Mouse (Mus musculus): Measurements from ENCODE around the gene Gpd2. TPM values are rescaled to one million over a fixed set of nuclear protein-coding genes. Genes with fewer than 3 reads are reported as not detected.

Gene Gpd2
- polyA plus RNA-seq, 1 experiment from 2014 or later: 14.7 TPM

DNA sequence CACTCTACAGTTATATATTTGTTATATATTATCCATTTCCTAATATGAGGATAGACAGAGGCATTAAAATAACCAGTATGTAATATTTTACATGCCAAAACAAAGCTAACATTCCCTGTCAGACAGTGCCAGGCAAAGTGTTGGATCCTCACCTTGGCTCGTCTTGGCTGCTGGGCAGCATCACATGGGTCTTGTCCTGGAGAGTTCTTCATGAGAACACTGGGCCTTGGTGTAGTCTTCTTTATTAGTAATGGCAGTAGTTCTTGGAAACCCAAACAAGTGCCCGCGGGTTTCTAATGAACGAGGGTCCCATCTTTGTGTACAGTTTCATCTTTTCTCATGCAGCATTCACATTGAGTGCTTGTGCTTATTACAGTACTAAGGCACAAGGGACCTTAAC is 59.8 kb downstream of the Gpd2 start:
- no peak for ATAC-seq (ENCODE audit: low read depth)
- no peaks in the 10 kb centered on the region for H3K9me3 ChIP-seq (ENCODE audit: control insufficient read depth, low read length)
- no peaks in the 10 kb centered on the region for H3K27me3 ChIP-seq (replicated peaks; ENCODE audit: control insufficient read depth, insufficient read depth, low read length)
- no peaks in the 10 kb centered on the region for H3K36me3 ChIP-seq (ENCODE audit: control insufficient read depth, insufficient read depth, low read length)
- no peak overlapping the region for H3K27ac ChIP-seq (replicated peaks; ENCODE audit: low read depth, low read length)
- H3K4me1 ChIP-seq (ENCODE audit: control insufficient read depth, insufficient read depth, low read length): peaks cover 4% of the 10 kb centered on the region; the same call in 1 of the 2 replicates
- no peak overlapping the region for H3K9ac ChIP-seq (ENCODE audit: low read depth, low read length)
- H3K4me2 ChIP-seq (ENCODE audit: low read depth, low read length): no peak overlapping the region
- H3K4me3 ChIP-seq (ENCODE audit: low read depth, low read length): no peak overlapping the region
- DNase-seq (ENCODE audit: low spot score): no peak
- 93% methylated on average over 4 of the region's 4 CpGs for WGBS

DNA sequence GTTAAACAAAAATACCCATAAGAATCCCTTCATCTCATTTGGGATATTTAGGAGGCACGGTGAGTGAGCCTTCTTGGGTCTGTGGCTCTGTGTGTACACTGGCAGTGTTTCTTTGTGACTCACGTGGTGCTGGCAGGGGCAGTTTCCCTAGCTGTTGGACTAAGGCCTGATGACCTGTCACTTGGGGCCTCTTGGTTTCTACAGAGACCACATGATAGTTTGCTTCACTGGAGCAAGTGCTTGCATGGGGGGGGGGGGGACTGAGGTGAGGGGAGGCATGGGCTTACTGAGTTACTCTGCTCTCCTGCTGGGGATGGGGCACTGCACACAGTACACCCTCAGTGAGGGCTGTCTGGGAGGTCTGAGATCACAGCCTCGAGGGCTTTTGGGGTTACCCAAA is 64.1 kb downstream of the Gpd2 start:
- peaks cover 4% of the 10 kb centered on the region; the same call in 1 of the 2 replicates for H3K4me1 ChIP-seq (ENCODE audit: control insufficient read depth, insufficient read depth, low read length)
- DNase-seq (ENCODE audit: low spot score): peak; percentile 18
- no peaks in the 10 kb centered on the region for H3K27me3 ChIP-seq (replicated peaks; ENCODE audit: control insufficient read depth, insufficient read depth, low read length)
- WGBS: 24% methylated on average over 3 of the region's 3 CpGs
- H3K36me3 ChIP-seq (ENCODE audit: control insufficient read depth, insufficient read depth, low read length): no peaks in the 10 kb centered on the region
- no peak overlapping the region for H3K27ac ChIP-seq (replicated peaks; ENCODE audit: low read depth, low read length)
- H3K4me3 ChIP-seq (ENCODE audit: low read depth, low read length): no peak overlapping the region
- peak; percentile 44; the same call in 1 of the 2 replicates for ATAC-seq (ENCODE audit: low read depth)
- H3K4me2 ChIP-seq (ENCODE audit: low read depth, low read length): no peak overlapping the region
- no peaks in the 10 kb centered on the region for H3K9me3 ChIP-seq (ENCODE audit: control insufficient read depth, low read length)
- no peak overlapping the region for H3K9ac ChIP-seq (ENCODE audit: low read depth, low read length)

DNA sequence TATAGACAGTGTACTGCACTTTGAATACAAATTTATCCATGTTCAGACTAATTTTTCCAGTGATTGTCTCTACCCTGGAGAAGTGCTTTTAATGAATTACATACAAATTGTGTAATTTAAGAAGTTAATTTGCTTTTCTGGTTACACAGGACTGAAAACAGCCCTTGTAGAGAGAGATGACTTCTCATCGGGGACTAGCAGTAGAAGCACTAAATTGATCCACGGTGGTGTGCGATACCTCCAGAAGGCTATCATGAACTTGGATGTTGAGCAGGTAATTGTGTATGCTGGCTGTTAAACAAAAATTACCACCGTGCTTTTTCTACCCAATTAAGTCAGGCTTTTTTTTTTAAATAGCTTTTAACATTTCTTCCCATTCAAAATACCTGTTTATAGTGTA is 66.8 kb downstream of the Gpd2 start:
- ATAC-seq (ENCODE audit: low read depth) (no peak), DNase-seq (ENCODE audit: low spot score) (no peak)
- Histone ChIP-seq H3K36me3 (ENCODE audit: control insufficient read depth, insufficient read depth, low read length) (no peaks in the 10 kb centered on the region), H3K4me3 (ENCODE audit: low read depth, low read length) (no peak overlapping the region), H3K9me3 (ENCODE audit: control insufficient read depth, low read length) (no peaks in the 10 kb centered on the region), H3K9ac (ENCODE audit: low read depth, low read length) (no peak overlapping the region), H3K27ac (replicated peaks; ENCODE audit: low read depth, low read length) (no peak overlapping the region), H3K27me3 (replicated peaks; ENCODE audit: control insufficient read depth, insufficient read depth, low read length) (no peaks in the 10 kb centered on the region), H3K4me2 (ENCODE audit: low read depth, low read length) (no peak overlapping the region), H3K4me1 (ENCODE audit: control insufficient read depth, insufficient read depth, low read length) (peaks cover 4% of the 10 kb centered on the region; the same call in 1 of the 2 replicates)
- 80% methylated on average over 4 of the region's 4 CpGs for WGBS

DNA sequence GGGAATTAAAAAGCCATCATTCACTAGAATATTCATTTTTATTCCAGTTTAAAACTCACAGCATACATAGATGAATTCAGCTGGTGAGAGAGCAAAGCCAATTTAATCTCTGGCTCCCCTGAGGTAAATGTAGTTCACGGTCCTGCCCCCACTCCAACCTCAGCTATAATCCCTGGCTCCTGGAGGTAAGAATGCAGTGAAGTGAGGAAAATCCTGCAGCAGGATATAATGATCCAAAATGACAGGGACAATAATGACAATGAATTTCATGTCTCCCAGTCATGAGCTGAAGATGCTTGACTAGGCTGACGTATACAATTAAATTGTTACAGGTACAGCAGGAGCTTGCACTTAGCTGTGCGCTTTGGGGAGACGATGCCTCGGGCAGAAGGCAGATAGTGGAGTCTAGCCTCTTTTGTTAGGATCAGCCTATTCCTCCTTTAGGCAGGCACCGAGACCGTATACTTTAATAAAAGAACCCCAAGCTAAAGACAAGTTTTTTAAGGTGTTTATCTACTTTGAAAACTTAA is 74.9 kb downstream of the Gpd2 start:
- WGBS: 67% methylated on average over 7 of the region's 7 CpGs
- no peak overlapping the region for H3K9ac ChIP-seq (ENCODE audit: low read depth, low read length)
- H3K9me3 ChIP-seq (ENCODE audit: control insufficient read depth, low read length): no peaks in the 10 kb centered on the region
- no peaks in the 10 kb centered on the region for H3K36me3 ChIP-seq (ENCODE audit: control insufficient read depth, insufficient read depth, low read length)
- H3K27ac ChIP-seq (replicated peaks; ENCODE audit: low read depth, low read length): no peak overlapping the region
- H3K27me3 ChIP-seq (replicated peaks; ENCODE audit: control insufficient read depth, insufficient read depth, low read length): no peaks in the 10 kb centered on the region
- no peak overlapping the region for H3K4me2 ChIP-seq (ENCODE audit: low read depth, low read length)
- H3K4me1 ChIP-seq (ENCODE audit: control insufficient read depth, insufficient read depth, low read length): no peaks in the 10 kb centered on the region
- DNase-seq (ENCODE audit: low spot score) (no peak), ATAC-seq (ENCODE audit: low read depth) (no peak)
- no peak overlapping the region for H3K4me3 ChIP-seq (ENCODE audit: low read depth, low read length)

DNA sequence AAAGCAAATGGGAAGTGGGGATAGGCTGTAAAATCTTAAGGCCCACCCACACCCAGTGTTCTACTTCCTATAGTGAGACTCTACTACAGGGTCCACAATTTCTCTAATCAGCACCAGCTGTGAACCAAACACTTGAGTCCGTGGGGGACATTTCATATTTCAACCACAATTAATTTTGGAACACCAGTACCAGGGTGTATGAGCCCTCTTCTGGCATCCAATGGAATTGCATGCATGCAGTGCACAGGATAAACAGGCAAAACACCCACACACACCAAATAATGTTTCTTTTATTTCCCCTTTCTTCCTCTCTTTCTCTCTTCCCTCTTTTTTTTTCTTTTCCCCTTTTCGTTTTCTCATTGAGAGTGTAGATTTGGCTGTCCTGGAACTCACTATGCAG is 78.6 kb downstream of the Gpd2 start:
- no peaks in the 10 kb centered on the region for H3K36me3 ChIP-seq (ENCODE audit: control insufficient read depth, insufficient read depth, low read length)
- WGBS: 50% methylated on average over 2 of the region's 2 CpGs
- H3K9ac ChIP-seq (ENCODE audit: low read depth, low read length): no peak overlapping the region
- H3K27me3 ChIP-seq (replicated peaks; ENCODE audit: control insufficient read depth, insufficient read depth, low read length): no peaks in the 10 kb centered on the region
- no peak overlapping the region for H3K27ac ChIP-seq (replicated peaks; ENCODE audit: low read depth, low read length)
- DNase-seq (ENCODE audit: low spot score) (no peak), ATAC-seq (ENCODE audit: low read depth) (no peak)
- no peaks in the 10 kb centered on the region for H3K9me3 ChIP-seq (ENCODE audit: control insufficient read depth, low read length)
- H3K4me1 ChIP-seq (ENCODE audit: control insufficient read depth, insufficient read depth, low read length): no peaks in the 10 kb centered on the region
- H3K4me2 ChIP-seq (ENCODE audit: low read depth, low read length): no peak overlapping the region
- no peak overlapping the region for H3K4me3 ChIP-seq (ENCODE audit: low read depth, low read length)

DNA sequence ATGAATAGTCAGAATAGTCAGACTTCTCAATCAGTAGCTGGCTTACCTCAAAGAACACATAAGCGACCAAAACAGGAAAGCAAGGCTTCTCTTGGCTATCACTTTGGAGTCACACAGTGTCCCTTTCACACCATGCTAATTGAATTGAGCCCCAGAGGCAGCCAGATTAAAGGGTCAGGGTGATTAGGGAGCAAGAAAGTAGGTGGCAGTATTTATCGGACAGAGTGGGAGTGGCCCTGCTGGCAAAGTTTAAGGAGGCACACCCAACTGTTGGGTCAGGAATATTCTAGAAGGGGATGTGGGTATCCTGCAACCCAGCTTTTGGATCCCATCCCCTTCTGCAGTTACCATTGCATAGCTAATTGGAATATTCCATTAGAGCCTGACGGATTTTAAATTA is 80.9 kb downstream of the Gpd2 start:
- Histone ChIP-seq H3K4me2 (ENCODE audit: low read depth, low read length) (no peak overlapping the region), H3K4me3 (ENCODE audit: low read depth, low read length) (no peak overlapping the region), H3K4me1 (ENCODE audit: control insufficient read depth, insufficient read depth, low read length) (no peaks in the 10 kb centered on the region), H3K27ac (replicated peaks; ENCODE audit: low read depth, low read length) (no peak overlapping the region), H3K9ac (ENCODE audit: low read depth, low read length) (no peak overlapping the region), H3K9me3 (ENCODE audit: control insufficient read depth, low read length) (no peaks in the 10 kb centered on the region), H3K36me3 (ENCODE audit: control insufficient read depth, insufficient read depth, low read length) (no peaks in the 10 kb centered on the region), H3K27me3 (replicated peaks; ENCODE audit: control insufficient read depth, insufficient read depth, low read length) (no peaks in the 10 kb centered on the region)
- DNase-seq (ENCODE audit: low spot score) (no peak), ATAC-seq (ENCODE audit: low read depth) (no peak)
- 63% methylated on average over 3 of the region's 3 CpGs for WGBS

DNA sequence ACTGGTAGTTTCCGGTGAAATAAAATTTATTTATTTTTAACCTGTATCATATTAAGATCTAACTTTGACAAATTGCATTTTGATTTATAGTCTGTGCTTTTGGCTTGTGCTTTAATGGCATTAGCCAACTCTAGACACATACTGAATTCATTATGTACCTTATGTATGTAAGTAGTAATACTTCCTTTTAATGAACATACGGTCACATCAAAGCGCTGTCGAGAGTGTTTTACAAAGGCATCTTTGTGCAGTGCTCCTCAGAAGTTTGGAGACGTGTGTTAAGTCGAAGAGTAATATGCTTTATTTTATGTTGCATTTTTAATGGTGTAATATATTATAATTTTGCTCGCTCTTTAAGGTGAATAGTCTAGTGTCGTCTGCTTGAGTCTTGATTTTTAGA is 88.7 kb downstream of the Gpd2 start:
- ATAC-seq (ENCODE audit: low read depth) (no peak), DNase-seq (ENCODE audit: low spot score) (no peak)
- Histone ChIP-seq H3K4me2 (ENCODE audit: low read depth, low read length) (no peak overlapping the region), H3K4me3 (ENCODE audit: low read depth, low read length) (no peak overlapping the region), H3K4me1 (ENCODE audit: control insufficient read depth, insufficient read depth, low read length) (no peaks in the 10 kb centered on the region), H3K36me3 (ENCODE audit: control insufficient read depth, insufficient read depth, low read length) (no peaks in the 10 kb centered on the region), H3K9me3 (ENCODE audit: control insufficient read depth, low read length) (no peaks in the 10 kb centered on the region), H3K27ac (replicated peaks; ENCODE audit: low read depth, low read length) (no peak overlapping the region), H3K9ac (ENCODE audit: low read depth, low read length) (no peak overlapping the region), H3K27me3 (replicated peaks; ENCODE audit: control insufficient read depth, insufficient read depth, low read length) (no peaks in the 10 kb centered on the region)
- 75% methylated on average over 8 of the region's 8 CpGs for WGBS

DNA sequence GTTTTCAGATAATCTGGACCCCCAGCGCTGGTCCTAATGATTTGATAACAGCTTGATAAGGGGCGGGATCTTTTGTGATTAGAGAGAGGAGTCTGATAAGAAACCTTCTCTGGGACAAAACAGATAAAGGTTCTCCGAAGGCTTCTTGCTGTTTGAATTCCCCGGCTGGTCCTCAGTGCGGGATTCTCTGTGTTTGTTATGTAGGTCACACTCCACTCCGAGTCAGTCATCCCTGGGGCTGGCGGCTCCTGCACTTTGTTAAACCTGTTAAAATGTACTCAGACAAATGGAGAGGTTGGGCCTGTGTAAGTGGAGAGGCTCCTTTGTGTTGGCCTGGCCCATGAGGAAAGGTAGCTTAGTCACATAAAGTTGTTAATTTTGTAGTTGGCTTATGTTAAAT is 91.9 kb downstream of the Gpd2 start:
- H3K27me3 ChIP-seq (replicated peaks; ENCODE audit: control insufficient read depth, insufficient read depth, low read length): no peaks in the 10 kb centered on the region
- H3K4me2 ChIP-seq (ENCODE audit: low read depth, low read length): no peak overlapping the region
- no peaks in the 10 kb centered on the region for H3K9me3 ChIP-seq (ENCODE audit: control insufficient read depth, low read length)
- DNase-seq (ENCODE audit: low spot score): no peak
- no peak for ATAC-seq (ENCODE audit: low read depth)
- no peak overlapping the region for H3K4me3 ChIP-seq (ENCODE audit: low read depth, low read length)
- no peak overlapping the region for H3K27ac ChIP-seq (replicated peaks; ENCODE audit: low read depth, low read length)
- H3K36me3 ChIP-seq (ENCODE audit: control insufficient read depth, insufficient read depth, low read length): no peaks in the 10 kb centered on the region
- 66% methylated on average over 7 of the region's 7 CpGs for WGBS
- H3K9ac ChIP-seq (ENCODE audit: low read depth, low read length): no peak overlapping the region
- H3K4me1 ChIP-seq (ENCODE audit: control insufficient read depth, insufficient read depth, low read length): no peaks in the 10 kb centered on the region

DNA sequence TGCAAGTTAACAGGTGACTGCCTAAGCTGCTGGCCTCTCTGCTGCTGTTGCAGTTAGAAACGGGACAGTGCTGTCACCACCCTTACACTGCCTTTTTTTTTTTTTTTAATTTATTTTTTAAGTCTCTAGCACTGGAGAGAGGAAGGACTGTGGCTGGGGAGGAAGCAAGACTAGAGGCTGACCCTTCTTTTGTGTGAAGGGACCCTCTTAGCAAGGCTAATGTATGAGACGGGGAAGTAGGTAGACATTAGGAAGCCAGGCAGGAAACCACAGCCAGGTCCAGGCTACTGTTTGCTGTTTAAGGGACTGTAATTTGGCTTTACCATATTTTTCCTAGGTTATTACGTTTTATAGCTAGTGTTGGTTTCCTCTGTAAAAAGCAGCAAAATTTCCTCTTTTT is 93.4 kb downstream of the Gpd2 start:
- H3K36me3 ChIP-seq (ENCODE audit: control insufficient read depth, insufficient read depth, low read length): no peaks in the 10 kb centered on the region
- DNase-seq (ENCODE audit: low spot score) (no peak), ATAC-seq (ENCODE audit: low read depth) (no peak)
- H3K4me3 ChIP-seq (ENCODE audit: low read depth, low read length): no peak overlapping the region
- H3K9me3 ChIP-seq (ENCODE audit: control insufficient read depth, low read length): no peaks in the 10 kb centered on the region
- H3K9ac ChIP-seq (ENCODE audit: low read depth, low read length): no peak overlapping the region
- 62% methylated on average over 3 of the region's 3 CpGs for WGBS
- no peaks in the 10 kb centered on the region for H3K27me3 ChIP-seq (replicated peaks; ENCODE audit: control insufficient read depth, insufficient read depth, low read length)
- no peak overlapping the region for H3K27ac ChIP-seq (replicated peaks; ENCODE audit: low read depth, low read length)
- H3K4me1 ChIP-seq (ENCODE audit: control insufficient read depth, insufficient read depth, low read length): no peaks in the 10 kb centered on the region
- H3K4me2 ChIP-seq (ENCODE audit: low read depth, low read length): no peak overlapping the region
